16 mouse cellular contexts compared by ENCODE assay signal in the genomic region with DNA sequence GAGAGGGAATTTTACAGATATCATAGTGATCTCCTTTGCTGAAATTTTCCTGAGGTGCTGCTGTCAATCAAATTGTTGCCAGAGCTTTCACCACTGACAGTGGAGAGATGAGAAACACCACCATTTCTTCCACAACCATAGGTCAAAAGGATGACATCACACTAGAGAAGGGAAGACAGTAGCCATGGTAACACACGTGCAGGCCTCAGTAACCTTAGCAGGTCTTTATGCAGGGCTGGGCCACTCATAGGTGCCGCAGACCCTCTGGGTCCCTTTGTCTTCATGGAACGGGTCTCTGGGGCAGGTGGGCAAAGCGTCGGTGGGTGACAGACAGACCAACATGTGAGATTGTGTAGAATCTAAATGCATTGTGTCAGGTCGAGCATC. TPM values are rescaled to one million over a fixed set of nuclear protein-coding genes. Genes with fewer than 3 reads are reported as not detected.
DNase-seq lines count a peak whose midpoint lies in the region; ATAC-seq and TF ChIP-seq lines count a peak whose summit lies in the region.
"Had no signal": no experiment of that assay in that cellular context is flagged by ENCODE, and none has a peak within 500 bp of the region (broad histone marks: within the 10 kb centered on the region; RNA-seq: fewer than 3 reads in every experiment).

No protein-coding gene starts in this region.

- no peak for DNase-seq in kidney, adult 8-10 months
- no peak for DNase-seq in testis, postnatal 10 days (ENCODE audit: low spot score)
- no peak for DNase-seq in left cerebral cortex, adult 18-20 months (ENCODE audit: low spot score in 2 of 2)
- no peak for DNase-seq in left cerebral cortex, adult 11 months (ENCODE audit: low spot score)
- DNase-seq in liver, embryonic 11.5 days (ENCODE audit: low spot score) = no peak
- DNase-seq: adrenal gland, postnatal 10 days; cerebellum, postnatal 14 days; gastrocnemius, adult 2 months; heart, adult 2 months; kidney, adult 18-20 months; right cerebral cortex, postnatal 4 days had no signal

- TF ChIP-seq CTCF in testis, adult 2 months (IDR thresholded peaks at IDR 0.05; ENCODE audit: control insufficient read depth, insufficient read depth, insufficient replicate concordance, low read depth, low read length) = no peak

- H3K27ac ChIP-seq in kidney, embryonic 14.5 days (ENCODE audit: low read depth, low read length) = no peak overlapping the region
- H3K27ac ChIP-seq in testis, adult 2 months (ENCODE audit: control insufficient read depth, insufficient read depth, low read depth, low read length) = no peak overlapping the region
- H3K27ac ChIP-seq in hindbrain, embryonic 15.5 days (replicated peaks) = no peak overlapping the region
- no peak overlapping the region for H3K27ac ChIP-seq in liver, embryonic 11.5 days (ENCODE audit: low read depth, low read length)
- H3K27ac ChIP-seq: embryonic facial prominence, embryonic 10.5 days; gastrocnemius, adult 2 months; heart, adult 2 months; liver, embryonic 15.5 days had no signal

- H3K4me1 ChIP-seq in kidney, embryonic 14.5 days (ENCODE audit: control insufficient read depth, insufficient read depth, low read length) = 0 out of 2 replicates have a peak, but pooled peaks cover 1% of the 10 kb centered on the region
- no peaks in the 10 kb centered on the region for H3K4me1 ChIP-seq in testis, adult 2 months (ENCODE audit: control insufficient read depth, insufficient read depth, low read length)
- H3K4me1 ChIP-seq in hindbrain, embryonic 15.5 days (replicated peaks) = no peaks in the 10 kb centered on the region; the same call in 1 of the 2 replicates
- no peaks in the 10 kb centered on the region for H3K4me1 ChIP-seq in liver, embryonic 11.5 days (replicated peaks; ENCODE audit: control insufficient read depth, insufficient read depth, low read length)
- H3K4me1 ChIP-seq: liver, embryonic 15.5 days had no signal

- H3K4me3 ChIP-seq in kidney, embryonic 14.5 days (ENCODE audit: low read length) = no peak overlapping the region
- peak overlapping the region; percentile 62 for H3K4me3 ChIP-seq in testis, adult 2 months (ENCODE audit: control insufficient read depth, low read depth, low read length)
- no peak overlapping the region for H3K4me3 ChIP-seq in hindbrain, embryonic 15.5 days
- H3K4me3 ChIP-seq in liver, embryonic 11.5 days (ENCODE audit: low read depth, low read length) = no peak overlapping the region
- H3K4me3 ChIP-seq: embryonic facial prominence, embryonic 10.5 days; gastrocnemius, adult 2 months; heart, adult 2 months; liver, embryonic 15.5 days had no signal

- 0 out of 2 replicates have a peak, but pooled peaks have one; percentile 24 for ATAC-seq in kidney, embryonic 14.5 days (ENCODE audit: low FRiP score, low TSS enrichment)
- peak; percentile 37; the same call in 1 of the 2 replicates for ATAC-seq in hindbrain, embryonic 15.5 days (ENCODE audit: low FRiP score, low read depth)
- ATAC-seq in liver, embryonic 11.5 days (replicated peaks; ENCODE audit: low FRiP score) = no peak

- no peak for TF ChIP-seq POLR2A in testis, adult 2 months (IDR thresholded peaks at IDR 0.05; ENCODE audit: control insufficient read depth, low read depth, low read length)

- no peak overlapping the region for H3K4me2 ChIP-seq in kidney, embryonic 14.5 days (replicated peaks; ENCODE audit: low read depth, low read length)
- no peak overlapping the region for H3K4me2 ChIP-seq in hindbrain, embryonic 15.5 days
- H3K4me2 ChIP-seq in liver, embryonic 11.5 days = no peak overlapping the region
- H3K4me2 ChIP-seq: liver, embryonic 15.5 days had no signal

- H3K27me3 ChIP-seq in kidney, embryonic 14.5 days (ENCODE audit: control insufficient read depth, insufficient read depth, low read length) = no peaks in the 10 kb centered on the region
- H3K27me3 ChIP-seq in testis, adult 2 months (ENCODE audit: control insufficient read depth, insufficient read depth, low read length) = no peaks in the 10 kb centered on the region
- H3K27me3 ChIP-seq in hindbrain, embryonic 15.5 days = no peaks in the 10 kb centered on the region
- H3K27me3 ChIP-seq in liver, embryonic 11.5 days (replicated peaks; ENCODE audit: control insufficient read depth, insufficient read depth, low read length) = no peaks in the 10 kb centered on the region
- H3K27me3 ChIP-seq: liver, embryonic 15.5 days had no signal

- no peaks in the 10 kb centered on the region for H3K9me3 ChIP-seq in kidney, embryonic 14.5 days (ENCODE audit: control insufficient read depth, low read length)
- H3K9me3 ChIP-seq in hindbrain, embryonic 15.5 days = no peaks in the 10 kb centered on the region
- H3K9me3 ChIP-seq in liver, embryonic 11.5 days (ENCODE audit: control insufficient read depth, low read length) = no peaks in the 10 kb centered on the region
- H3K9me3 ChIP-seq: embryonic facial prominence, embryonic 10.5 days; liver, embryonic 15.5 days had no signal

- no peak overlapping the region for H3K9ac ChIP-seq in kidney, embryonic 14.5 days (ENCODE audit: low read depth, low read length)
- no peak overlapping the region for H3K9ac ChIP-seq in hindbrain, embryonic 15.5 days
- no peak overlapping the region for H3K9ac ChIP-seq in liver, embryonic 11.5 days (ENCODE audit: low read depth, low read length)
- H3K9ac ChIP-seq: liver, embryonic 15.5 days had no signal

- no peaks in the 10 kb centered on the region for H3K36me3 ChIP-seq in kidney, embryonic 14.5 days (ENCODE audit: control insufficient read depth, insufficient read depth, low read length)
- H3K36me3 ChIP-seq in testis, adult 2 months (ENCODE audit: control insufficient read depth, insufficient read depth, low read length) = no peaks in the 10 kb centered on the region
- no peaks in the 10 kb centered on the region for H3K36me3 ChIP-seq in hindbrain, embryonic 15.5 days
- H3K36me3 ChIP-seq in liver, embryonic 11.5 days (ENCODE audit: control insufficient read depth, insufficient read depth, low read length) = no peaks in the 10 kb centered on the region
- H3K36me3 ChIP-seq: embryonic facial prominence, embryonic 10.5 days; liver, embryonic 15.5 days had no signal

- WGBS in kidney, embryonic 14.5 days = 81% methylated on average over 6 of the region's 6 CpGs
- 57% methylated on average over 6 of the region's 6 CpGs for WGBS in hindbrain, embryonic 15.5 days
- 77% methylated on average over 6 of the region's 6 CpGs for WGBS in liver, embryonic 11.5 days

RNA-seq across cellular contexts. Expression of a gene that starts 25.5 kb away (rescaled TPM):
- 3.0 and 5.4 TPM in 2 replicates for polyA plus RNA-seq in kidney, embryonic 14.5 days (2014; fragmentation: Nextera tagmentation; extraction: Ambion mirVana)
- polyA plus RNA-seq in testis, adult 2 months (2012; rRNA removed) = 179 and 210 TPM in 2 replicates
- polyA plus RNA-seq in hindbrain, embryonic 15.5 days (2015; fragmentation: Nextera tagmentation; extraction: Ambion mirVana) = 4.3 and 5.4 TPM in 2 replicates
- total RNA-seq in left cerebral cortex, adult 18-20 months (2021) = 10 to 100 TPM; 52.8 to 55.6 TPM
- polyA plus RNA-seq in liver, embryonic 11.5 days (2014; fragmentation: Nextera tagmentation; extraction: Ambion mirVana) = 0.57 and 0.71 TPM in 2 replicates

Comparison
In these comparisons a context has a peak if more than half of its experiments do, and no peak if none do; other contexts are left out.
1. RNA of a gene that starts 25.5 kb away (polyA plus RNA-seq): 179 to 210 TPM in testis, adult 2 months; 3.0 to 5.4 TPM in kidney, embryonic 14.5 days, 4.3 to 5.4 TPM in hindbrain, embryonic 15.5 days and 0.57 to 0.71 TPM in liver, embryonic 11.5 days; every median in the first group is over 10 times any median in the second.